Mouse (Mus musculus) frontal cortex, adult 2 months (tissue): Measurements from ENCODE around the gene Gm28551. TPM values are rescaled to one million over a fixed set of nuclear protein-coding genes. Genes with fewer than 3 reads are reported as not detected.
"Not testable (repeated sequence)": the region's sequence is repeated elsewhere in the genome, so short reads cannot be mapped to it uniquely, and the experiment has no call there.

Experiments
- DNase-seq, 2 experiments: peaks; one replicate each; pipeline ENCODE4 v3.0.0; 2022; ENCODE audit warnings: low spot score in 1 of 2; ENCODE audit errors: extremely low spot score in 1 of 2
- polyA plus RNA-seq: library from polyadenylated mRNA; depleted of rRNA; stranded (reverse); fragments of >200 nt; gene quantifications from 2 replicates; pipeline ENCODE4 v1.2.3, GENCODE M21; 2012; rRNA removed

The Gm28551 gene
- polyA plus RNA-seq, result 0.32 and 0.40 TPM in 2 replicates

DNA sequence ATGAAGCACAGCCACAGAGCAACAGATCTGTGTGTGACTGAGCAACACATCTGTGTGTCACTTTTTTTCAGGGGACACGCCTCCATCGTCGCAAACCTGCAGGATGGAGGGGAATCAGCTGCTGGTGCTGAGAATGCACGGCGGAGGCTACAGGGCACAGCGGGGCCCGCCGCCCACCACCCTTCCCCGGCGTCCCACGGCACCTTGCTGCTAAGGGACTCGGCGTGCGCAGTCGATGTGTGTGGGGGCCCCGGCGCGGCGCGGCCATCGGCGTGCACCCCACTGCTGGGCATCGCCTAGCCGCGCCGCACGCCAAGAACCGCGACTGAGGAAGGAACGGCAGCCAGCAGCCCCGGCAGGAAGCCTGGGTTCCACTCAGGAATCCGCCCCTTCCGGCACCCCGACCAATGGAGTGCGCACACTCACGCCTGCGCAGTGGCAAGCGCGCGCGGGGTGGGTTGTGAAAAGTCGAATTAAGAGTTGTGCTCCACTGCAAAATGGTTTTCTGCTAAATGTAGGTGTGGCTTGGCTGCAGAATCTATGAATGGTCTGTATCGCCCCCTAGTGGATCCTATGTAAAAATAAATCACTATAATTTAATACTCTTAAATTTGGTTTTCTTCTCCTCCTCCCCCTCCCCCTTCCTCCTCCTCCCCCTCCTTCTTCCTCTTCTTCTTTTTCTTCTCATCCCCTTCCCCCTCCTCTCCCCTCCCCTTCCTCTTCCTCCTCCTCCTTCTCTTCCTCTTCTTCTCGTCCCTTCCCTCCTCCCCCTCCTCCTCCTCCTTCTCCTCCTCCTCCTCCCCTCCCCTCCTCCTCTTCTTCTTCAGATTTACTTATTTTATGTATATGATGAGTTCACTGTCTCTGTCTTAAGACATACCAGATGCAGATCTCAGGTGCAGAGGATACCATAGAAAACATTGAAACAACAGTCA lies at the start of gene Gm28551, which contains the start of the genes Asdurf and Asnsd1:
Gm28551 (minus strand) TSS at position 341 of the 935 bp plus-strand sequence.
Asdurf (minus strand) TSS at position 293 of the 935 bp plus-strand sequence.
Asnsd1 (minus strand) TSS at position 426 of the 935 bp plus-strand sequence.
- peak; percentile 91 to 98 for DNase-seq

DNA sequence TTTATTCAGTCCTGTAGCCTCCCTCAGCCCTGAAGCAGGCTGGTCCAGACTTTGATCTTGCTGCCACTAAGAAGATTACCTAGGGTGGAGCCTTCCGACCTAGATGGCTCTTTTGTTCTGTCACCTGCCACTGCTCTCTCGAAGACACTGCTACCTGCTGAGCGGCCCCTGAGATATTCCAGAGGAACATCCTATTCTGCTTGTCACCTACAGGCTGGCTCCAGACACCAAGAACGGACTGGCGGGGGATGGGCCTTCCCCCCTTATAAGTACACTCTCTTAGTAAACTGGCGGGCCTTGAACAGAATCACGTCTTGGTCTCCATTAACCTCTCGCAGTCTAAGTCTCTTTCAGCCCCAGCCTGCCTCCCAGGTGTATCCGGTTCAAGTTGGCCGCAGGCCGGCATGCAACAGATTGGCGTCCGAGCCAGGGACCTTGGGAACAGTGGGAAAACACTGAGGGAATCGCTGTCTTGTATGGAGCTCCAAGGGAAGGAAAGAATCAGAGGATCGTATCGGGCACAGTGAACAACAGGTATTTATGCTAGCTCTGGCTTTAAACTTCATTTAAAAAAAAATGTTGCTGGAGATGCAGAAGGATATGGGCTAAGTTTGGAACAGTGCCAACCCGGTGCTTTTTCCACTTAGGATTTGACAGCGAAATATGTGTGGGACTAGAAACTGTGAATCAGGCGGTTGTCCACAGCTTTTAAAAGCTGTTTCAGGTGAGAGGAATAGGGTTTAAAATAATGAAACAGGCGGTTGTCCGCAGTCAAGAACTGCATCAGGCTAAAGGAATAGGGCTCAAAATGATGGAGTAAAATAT lies 41.7 kb upstream of the Gm28551 start:
- DNase-seq, result peak; percentile 11 to 44

DNA sequence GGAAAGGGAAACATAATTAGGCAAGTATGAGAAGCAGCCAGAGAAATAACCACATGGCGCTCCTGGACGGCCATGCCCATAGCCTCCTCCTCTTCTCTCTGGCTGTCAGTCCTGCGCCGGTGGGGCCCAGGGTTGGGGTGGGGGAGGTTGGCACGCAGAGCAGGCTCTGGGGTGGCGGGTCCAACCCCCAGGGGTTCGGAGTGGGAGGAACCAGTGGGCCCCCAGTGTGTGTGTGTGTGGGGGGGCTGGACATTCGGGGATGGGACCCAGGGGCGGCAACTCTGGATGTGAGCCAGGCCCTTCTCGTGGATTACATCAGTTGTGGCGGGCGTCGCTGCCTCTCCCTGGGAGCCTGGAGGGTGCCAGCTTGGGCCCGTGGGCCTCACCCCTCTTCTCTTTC lies 36.3 kb upstream of the Gm28551 start:
- no peak for DNase-seq

DNA sequence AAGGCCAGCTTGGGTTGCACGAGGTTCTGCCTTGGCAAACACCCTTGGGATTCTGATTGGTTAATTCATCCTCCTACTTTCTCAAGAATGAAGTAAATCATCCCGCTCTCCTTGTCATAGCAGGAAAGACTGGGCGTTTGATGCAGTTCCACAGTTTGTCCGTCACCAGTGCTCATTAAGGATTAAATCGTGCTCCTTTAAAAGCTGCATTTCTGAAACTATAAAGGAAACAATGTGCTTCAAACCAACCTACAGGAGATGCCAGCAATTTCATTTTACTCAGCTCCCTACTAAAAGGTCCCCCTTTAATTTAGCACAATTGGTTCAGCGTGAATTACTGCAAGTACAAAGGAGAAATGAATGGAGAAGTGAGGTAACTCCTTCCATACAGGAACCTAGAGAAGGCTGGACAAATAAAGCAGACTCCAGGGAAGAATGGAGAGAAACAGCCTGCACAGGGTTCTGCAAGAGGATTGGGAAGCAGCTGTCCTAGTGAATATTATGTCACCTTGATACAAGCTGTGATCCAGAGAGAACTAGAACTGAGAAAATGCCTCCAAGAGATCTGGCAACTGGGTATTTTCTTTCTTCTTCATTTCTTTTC lies 31.7 kb upstream of the Gm28551 start:
- DNase-seq, result no peak

DNA sequence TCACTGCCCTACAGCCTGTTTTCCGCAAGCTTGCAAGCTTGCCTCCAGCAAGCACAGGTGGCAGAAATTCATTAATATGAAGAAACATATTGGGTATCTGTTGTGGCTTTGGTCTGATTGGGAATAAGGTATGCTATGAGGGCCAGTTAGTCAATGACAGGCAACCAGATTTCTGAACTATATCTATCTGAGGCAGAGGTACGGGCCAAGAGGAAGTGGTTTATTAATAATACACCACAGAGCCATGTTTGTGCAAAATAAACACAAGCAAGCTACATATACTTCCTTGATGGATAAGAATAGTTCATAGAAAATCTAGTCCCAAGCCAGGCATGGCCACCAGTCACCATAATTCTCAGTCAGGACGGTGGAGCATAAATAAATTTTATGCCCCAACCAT lies 25.3 kb upstream of the Gm28551 start:
- no peak for DNase-seq

DNA sequence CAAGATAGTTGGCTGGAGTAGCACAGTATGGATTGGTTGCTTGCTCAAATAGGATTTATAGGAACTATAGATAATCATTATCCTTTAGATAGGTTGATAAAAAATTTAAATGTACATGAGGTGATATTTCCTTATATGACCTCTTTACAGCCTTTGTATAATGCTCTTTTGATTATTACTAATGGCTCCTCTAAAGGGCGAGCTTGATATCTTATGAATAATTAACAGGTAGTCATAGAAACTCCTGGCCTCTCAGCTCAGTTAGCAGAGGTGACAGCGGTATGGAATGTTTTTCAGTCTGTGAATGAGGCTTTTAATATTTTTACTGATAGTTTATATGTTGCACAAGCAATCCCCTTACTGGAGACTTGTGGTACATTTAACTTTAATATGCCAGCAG lies 23.5 kb upstream of the Gm28551 start:
- not testable (repeated sequence) for DNase-seq

DNA sequence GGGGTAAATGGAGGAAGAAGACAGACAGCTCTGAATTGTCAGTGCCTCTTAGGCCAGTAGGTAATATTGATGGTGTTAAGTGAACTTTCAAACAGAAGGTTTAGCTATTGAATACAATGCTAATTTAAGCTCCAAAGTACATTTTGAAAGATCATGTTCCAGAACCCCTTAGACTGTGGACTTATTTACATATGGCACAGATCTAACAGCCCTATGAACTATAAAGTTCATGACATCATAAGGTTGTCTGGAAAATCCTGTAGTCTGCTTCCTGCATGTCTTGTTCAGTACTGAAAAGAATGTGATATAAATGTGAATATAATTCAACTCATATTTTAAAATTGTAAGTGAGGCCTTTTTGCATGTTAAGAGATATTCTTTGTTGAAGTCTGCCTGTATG lies 6.5 kb upstream of the Gm28551 start:
- DNase-seq, result no peak

DNA sequence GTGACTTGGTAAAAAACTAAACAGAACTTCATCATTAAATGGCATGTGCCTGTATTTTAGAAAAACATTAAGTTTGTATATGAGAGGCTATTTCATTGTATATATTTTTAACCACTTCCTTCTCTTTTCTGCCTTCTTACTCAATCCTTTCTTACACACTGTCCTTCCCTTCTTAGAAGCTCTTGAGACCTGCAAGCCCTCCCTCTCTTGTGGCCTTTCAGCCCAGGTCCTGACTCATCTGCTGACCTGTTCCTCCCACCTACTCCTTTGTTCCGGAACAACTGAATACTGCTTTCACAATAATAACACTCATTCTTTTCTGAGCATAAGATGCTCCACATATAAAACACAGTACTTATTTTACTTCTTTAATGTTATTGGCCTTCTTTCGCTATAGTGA lies 11.4 kb downstream of the Gm28551 start:
- DNase-seq, result no peak

DNA sequence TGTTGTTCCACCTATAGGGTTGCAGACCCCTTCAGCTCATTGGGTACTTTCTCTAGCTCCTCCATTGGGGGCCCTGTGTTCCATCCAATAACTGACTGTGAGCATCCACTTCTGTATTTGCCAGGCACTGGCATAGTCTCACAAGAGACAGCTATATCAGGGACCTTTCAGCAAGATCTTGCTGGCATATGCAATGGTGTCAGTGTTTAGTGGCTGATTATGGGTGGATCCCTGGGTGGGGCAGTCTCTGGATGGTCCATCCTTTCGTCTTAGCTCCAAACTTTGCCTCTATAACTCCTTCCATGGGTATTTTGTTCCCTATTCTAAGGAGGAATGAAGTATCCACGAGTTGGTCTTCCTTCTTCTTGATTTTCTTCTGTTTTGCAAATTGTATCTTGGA lies 15.1 kb downstream of the Gm28551 start:
- not testable (repeated sequence) for DNase-seq

DNA sequence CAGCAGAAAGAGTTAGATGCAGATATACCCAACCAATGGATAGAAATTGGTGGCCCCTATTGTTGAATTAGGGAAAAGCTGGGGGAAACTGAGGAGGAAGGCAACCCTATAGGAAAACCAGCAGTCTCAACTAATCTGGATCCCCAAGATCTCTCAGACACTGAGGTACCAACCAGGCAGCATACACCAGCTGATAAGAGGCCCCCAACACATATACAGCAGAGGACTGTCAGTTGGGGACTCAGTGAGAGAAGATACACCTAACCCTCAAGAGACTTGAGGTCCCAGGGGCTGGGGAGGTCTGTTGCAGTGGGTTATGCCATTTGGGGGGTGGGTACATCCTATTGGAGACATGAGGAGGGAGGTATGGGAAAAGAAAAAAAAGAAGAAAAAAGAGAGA lies 17.0 kb downstream of the Gm28551 start:
- DNase-seq, result no peak

DNA sequence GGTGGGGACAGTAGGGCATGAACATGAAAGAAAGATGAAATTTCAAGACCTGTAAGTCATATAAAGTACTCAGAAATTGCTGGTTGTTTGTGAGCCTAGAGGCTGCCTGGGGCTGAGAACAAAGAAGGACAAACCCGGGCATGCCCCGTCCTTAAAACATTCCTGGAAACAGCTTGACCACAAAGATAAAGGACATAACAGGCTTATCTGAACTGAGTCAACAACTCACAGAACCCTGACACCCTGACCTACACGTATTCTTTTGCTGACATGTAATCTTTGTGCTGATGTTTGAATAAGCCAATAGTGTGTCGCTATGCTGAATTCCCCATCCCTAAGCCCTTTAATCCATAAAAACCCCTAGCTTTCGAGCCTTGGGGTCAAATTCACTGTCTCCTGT lies 18.9 kb downstream of the Gm28551 start:
- not testable (repeated sequence) for DNase-seq

DNA sequence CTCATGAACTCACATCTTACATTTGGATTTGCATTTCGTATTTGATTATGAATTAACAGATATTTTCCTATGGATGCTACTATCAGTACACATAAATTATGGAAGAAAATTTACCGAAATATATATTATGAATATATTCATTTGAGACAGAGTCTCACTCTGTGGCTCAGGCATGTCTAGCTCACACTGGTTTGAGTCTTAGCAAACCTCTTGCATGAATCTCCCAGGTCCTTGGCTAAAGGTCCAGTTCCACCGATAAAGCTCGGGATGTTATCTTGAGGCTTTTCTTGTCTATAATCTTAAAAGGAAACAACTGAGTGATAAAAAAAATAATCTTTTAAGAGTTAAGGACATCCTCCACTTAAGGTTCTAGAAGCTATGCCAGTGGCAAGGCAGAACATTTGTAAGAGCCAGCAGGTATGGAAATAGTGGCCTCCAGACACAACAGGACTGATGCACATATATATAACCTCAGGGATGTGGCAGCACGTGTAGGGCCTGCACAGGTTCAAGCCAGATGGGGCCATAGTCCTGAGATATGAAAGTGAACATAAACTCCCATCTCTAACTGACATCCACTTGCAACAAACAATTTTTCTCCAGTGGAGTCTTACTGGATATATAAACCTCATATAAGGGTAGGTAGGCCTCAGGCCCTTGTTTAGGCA lies 27.5 kb downstream of the Gm28551 start:
- DNase-seq, result no peak

DNA sequence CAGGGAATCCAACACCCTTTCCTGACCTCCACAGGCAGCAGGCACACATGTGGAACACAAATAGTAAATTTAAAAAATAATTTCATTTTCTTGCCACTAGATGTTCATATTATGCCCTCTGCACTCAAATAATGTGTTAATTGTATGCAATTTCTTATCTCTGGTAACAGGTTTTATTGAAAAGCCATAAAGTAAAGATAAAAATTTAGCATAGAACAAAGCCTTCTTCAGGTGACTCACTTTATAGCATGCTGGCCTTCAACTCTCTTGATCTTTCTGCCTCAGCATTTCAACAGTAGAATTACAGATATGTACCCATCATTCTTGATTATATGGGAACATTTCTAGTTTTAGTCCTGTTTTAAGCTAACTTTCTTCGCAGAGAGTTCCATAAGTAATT lies 28.2 kb downstream of the Gm28551 start:
- no peak for DNase-seq

DNA sequence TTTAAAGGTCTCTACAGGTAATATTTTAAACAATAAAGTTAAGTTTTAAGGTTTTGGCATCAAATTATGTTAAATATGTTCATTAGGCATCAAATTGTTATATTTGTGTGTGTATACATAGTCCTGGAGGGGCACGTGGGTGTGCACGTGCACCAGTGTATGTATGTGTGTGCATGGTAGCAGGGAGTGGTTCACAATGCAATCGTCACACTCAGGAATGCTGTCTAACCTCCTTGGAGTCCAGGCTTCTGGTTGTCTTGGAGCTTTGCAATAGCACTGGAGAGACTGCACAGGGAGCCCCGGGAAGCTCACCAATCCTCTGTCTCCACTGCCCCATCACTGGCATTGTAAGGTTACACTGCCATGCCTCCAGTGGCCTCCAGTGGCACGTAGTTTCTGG lies 29.2 kb downstream of the Gm28551 start:
- no peak for DNase-seq

DNA sequence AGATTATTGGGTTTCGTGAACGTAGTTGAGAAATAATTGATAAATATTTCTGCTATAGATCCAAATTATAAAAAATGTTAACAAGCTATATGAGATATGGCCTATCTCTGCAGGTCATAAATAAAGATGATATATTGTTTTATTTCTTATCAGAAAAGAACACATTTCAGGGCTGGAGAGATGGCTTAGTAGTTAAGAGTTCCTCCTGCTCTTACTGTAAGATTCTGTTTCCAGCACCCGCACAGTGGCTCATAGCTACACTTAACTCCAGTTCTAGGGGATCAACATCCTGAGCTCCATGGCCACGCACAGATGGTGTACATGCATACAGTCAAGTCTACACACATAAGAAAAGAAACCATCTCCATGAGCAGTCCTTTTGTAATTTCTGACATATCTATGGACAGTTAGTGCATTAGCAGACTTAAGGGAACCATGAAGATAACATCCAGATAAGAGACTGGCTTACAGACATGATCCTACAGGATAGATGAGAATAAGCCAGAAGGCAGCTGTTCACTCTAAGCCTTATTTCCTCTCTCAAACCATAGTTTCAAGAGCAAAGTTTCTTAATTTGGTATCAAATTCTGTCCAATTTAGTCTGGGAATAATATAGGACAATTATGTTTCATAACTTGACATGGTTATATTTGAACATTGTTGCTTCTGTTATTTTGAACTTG lies 30.7 kb downstream of the Gm28551 start:
- no peak for DNase-seq

DNA sequence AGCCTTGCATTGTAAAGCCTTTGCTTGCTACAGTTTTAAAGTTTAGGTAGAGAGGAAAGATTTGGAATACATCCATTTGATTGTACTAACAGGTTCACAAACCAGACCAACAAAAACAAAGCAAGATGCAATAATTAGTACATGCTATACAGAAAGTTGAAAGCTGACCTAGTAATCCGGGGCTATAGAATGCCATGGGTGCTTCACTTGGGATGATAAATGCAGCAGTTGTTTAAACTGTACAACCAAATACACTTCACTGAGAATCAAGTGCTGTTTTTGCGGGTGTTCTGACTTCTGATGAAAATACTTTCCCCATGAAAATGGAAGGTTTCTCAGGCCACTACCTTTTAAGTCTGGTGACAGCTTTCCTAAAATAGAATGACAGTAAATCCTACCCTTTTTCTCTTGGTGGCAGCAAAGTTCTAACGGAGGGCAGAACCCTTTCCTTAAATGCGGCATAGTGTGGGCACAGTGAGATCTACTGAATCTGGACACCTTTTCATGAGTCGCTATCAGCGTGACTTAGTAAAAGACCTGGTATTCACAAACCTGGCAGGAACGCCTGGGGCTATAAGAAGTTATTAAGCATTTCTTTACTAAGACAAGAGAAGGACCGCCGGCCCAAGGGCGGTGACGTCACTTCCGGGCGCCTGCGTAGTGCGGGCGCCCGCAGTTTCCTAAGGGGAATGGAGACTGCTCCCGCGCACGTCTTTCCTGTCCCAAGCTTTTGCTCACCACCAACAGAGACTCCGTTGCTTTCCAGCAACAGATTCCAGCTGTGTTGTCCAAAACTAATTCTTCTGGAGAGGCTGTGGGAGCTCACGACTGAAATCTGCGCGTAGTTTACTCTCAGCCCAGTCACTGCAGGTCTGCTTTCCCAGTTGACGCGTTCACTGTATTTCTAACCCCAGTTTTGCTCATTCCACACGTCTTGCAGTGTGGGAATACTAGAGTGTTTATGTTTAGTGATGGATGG lies 39.2 kb downstream of the Gm28551 start, which contains the start of gene Osgepl1:
Osgepl1 (plus strand) TSS at position 636 of the 979 bp plus-strand sequence.
- peak; percentile 71 to 88 for DNase-seq

DNA sequence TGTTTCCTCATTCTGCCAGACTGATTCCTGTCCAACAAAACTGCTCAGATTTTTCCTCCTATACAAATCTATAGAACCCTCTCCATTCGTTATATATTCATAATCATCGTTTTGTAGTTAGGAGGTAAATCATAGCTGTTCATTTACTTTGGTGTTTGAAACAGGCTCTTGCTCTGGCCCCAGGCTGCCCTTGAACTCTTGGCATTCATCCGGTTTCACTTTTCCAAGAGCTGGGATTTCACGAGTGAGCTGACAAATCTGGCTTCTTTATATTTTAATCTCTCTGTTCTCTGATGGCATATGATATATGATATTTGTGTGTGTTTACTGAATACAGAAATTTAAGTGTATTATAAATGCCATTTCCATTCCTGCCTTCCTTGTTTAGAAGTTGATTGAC lies 52.0 kb downstream of the Gm28551 start:
- no peak for DNase-seq

DNA sequence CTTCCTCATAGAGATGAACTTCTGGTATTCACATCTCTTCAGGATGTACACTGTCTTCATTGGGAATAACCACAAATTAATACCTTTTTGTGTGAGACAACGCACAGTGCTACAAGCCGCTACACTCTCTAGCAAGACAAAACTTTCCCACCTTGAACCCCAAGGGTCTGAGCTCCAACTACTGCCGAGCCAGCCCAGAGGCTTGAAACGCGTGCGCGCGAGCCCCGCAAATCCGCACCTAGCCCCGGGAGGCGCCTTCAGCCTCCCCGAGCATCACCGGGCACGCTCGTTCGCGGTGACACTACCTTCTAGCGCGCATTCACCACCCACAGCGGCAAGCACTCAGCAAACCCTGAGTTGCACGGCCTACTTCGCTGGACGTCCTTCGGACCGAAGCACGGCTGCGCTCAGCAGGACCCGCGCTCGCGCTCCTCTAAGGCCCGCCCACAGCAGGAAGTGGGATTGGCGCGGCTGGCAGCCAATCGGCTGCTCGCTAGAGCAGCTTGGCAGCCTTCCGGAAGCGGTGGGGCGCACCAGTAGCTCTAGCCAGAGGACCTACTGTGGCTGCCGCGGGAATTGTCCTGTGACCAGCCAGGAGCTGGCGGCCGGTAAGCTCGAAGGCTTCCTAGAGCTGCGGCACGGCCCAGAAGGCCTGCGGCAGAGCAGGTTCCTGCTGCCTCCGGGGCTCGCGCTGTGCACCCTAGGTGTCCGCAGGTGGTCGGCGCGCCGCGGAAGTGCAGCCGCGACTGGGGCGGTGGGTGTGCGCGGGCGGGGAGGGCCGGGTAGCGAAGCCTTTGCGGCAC lies 55.7 kb downstream of the Gm28551 start, which contains the start of the genes Pms1, Ormdl1 and Gm28778:
Pms1 (minus strand) TSS at position 438 of the 803 bp plus-strand sequence.
Ormdl1 (plus strand) TSS at position 515 of the 803 bp plus-strand sequence.
Gm28778 (plus strand) TSS at position 531 of the 803 bp plus-strand sequence.
- peak; percentile 85 to 96 for DNase-seq
